Mouse (Mus musculus) megakaryocyte, adult 5-6 weeks (primary cell): Measurements from ENCODE around the gene Cdk4. TPM values are rescaled to one million over a fixed set of nuclear protein-coding genes. Genes with fewer than 3 reads are reported as not detected.
A peak's percentile ranks its signal among the peaks of the same experiment; 100 is the strongest.

Experiments
- ATAC-seq: 2 replicates; pipeline ENCODE4 v1.8.0; 2016; ENCODE audit warnings: mild to moderate bottlenecking, inconsistent platforms; ENCODE audit not compliant: poor library complexity, severe bottlenecking
- total RNA-seq, 2 experiments: library from RNA; stranded (forward) in 1 of 2; stranded (reverse) in 1 of 2; fragments of 153-499, 151-499 nt in 1 of 2; fragments of 221-1000, 200-1000 nt in 1 of 2; gene quantifications; 2 replicates each; pipeline versions ENCODE4 v1.2.3 to v1.2.4; 2015 to 2017

The Cdk4 gene
- 276 and 285 TPM in 2 replicates for total RNA-seq (2015)
- total RNA-seq (2017) = 174 and 258 TPM in 2 replicates

DNA sequence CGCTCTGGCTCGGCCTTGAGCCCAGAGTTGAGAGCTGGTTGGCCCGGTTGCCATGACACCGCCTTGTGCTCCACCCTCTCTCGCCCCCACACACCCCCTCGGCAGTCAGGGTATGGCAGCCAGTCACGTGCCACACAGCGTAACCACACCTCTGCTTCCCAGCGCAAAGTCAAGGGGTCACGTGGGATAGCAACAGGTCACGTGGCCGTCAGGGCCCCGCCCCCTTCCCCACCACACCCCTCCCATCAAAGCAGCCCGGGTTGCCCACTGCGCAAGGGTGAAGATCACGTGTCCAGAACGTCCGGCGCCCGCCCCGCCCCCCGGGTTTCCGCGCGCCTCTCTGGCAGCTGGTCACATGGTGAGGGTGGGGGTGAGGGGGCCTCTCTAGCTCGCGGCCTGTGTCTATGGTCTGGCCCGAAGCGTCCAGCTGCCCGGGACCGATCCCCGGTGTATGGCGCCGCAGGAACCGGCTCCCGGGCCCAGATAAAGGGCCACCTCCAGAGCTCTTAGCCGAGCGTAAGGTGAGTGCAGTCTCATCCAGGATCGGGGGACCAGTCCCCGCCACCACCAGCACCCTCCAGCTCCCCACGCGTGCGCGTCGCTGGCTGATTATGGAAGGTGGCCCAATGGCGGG is at the start of gene Cdk4:
Gene Cdk4 (plus strand): TSS at position 296 of the 634 bp plus-strand sequence.
- ATAC-seq = peak; percentile 76

DNA sequence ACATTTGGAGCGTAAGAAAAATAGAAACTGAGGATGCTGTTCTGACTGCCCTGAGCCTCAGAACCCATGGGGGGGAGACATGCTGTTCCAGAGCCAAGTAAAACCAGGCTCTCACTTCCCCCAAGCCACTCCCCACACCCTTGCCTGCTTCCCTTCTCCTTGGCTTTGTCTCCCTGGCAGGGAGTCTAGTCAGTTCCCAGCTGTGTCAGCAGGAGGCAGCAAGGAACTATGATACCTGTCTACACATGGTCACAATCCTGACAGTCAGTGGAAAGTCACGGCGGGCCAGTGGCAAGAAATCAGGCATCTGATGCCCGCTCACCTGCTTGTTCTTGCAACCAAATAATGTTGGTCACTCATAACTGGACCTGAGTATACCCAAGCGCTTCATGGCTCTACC is 46.8 kb upstream of the Cdk4 start:
- ATAC-seq = peak; percentile 63

DNA sequence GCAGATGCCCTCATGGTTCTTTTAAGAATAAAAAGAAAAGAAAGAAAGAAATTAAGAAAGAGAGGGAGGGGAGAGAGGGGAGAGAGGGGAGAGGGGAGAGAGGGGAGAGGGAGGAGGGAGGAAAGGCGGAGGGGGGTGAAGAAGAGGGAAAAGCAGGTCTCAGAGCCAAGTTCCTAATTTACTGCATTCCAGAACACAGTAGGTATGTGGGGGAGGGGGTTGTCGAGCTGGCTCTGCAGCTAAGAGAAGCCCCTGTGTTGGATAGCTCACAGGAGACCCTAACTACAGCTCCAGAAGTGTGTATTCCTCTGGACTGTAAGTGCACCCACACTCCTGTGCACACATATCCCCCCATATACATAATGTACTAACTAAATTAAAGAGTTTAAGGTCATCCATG is 46.3 kb upstream of the Cdk4 start:
- ATAC-seq = no peak

GRCm38 (mm10) chr10:127018422-127018821 is 44.9 kb upstream of the Cdk4 start:
- no peak for ATAC-seq

GRCm38 (mm10) chr10:127030336-127031296 is 32.7 kb upstream of the Cdk4 start, which contains the start of gene Tsfm:
Gene Tsfm (minus strand): TSS chr10:127030840.
- peak; percentile 100 for ATAC-seq

DNA sequence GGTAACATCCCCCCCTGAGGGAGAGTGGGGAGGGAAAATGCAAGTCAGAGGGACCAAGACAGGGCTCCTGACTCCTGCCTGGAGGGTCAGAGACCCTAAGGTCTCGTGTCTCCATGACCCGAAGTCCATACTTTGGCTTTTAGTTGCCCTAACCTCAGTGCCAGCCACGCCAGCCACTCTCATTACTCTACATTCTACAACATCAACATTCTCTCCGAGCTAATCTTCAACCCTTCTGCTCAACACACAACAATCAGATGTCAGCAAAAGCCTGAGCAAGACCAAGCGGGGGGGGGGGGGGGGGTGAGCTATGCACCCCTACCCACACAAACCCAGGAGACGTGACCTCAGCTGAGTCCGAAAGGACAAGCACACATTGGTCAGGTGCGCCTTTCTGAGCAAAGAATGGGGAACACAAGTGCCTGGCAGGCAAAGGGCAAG is 30.0 kb upstream of the Cdk4 start:
- no peak for ATAC-seq

GRCm38 (mm10) chr10:127036273-127036672 is 27.1 kb upstream of the Cdk4 start:
- no peak for ATAC-seq

GRCm38 (mm10) chr10:127037641-127038040 is 25.7 kb upstream of the Cdk4 start:
- ATAC-seq = no peak

- ATAC-seq = peak; percentile 21
These were observed 22.6 kb upstream of the Cdk4 start for GRCm38 (mm10) chr10:127040569-127041214.

GRCm38 (mm10) chr10:127041274-127041766 is 22.0 kb upstream of the Cdk4 start, which contains the start of the genes Mettl1 and Eef1akmt3:
Gene Mettl1 (plus strand): TSS chr10:127041414.
Gene Eef1akmt3 (minus strand): TSS chr10:127041513.
- peak; percentile 53 for ATAC-seq

DNA sequence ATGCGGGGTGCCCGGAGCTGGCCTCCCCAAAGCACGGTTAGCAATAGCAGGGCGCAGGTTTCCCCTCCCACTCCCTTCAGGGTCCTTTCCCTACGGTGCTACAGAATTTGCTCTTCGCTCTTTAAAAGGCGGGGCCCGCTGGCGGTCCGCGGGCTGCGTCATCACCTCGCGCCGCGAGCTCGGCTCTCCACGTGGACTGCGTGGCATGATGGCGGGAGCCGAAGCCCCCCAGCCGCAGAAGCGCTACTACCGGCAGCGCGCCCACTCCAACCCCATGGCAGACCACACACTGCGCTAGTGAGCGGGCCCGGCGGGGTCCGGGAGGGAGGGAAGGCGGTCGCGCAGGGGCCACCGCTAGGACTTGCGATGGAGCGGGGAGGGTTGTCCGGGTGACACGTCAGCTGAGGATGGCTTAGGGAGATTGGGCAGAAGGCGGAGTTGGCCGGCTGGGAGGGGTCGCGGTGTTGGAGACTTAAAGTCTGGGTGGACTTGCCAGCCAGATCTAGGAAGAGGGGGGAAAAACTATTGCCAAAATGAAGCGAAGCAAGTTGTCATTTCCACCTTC is 21.5 kb upstream of the Cdk4 start:
- ATAC-seq = peak; percentile 90

GRCm38 (mm10) chr10:127042468-127043115 is 20.7 kb upstream of the Cdk4 start:
- no peak for ATAC-seq

DNA sequence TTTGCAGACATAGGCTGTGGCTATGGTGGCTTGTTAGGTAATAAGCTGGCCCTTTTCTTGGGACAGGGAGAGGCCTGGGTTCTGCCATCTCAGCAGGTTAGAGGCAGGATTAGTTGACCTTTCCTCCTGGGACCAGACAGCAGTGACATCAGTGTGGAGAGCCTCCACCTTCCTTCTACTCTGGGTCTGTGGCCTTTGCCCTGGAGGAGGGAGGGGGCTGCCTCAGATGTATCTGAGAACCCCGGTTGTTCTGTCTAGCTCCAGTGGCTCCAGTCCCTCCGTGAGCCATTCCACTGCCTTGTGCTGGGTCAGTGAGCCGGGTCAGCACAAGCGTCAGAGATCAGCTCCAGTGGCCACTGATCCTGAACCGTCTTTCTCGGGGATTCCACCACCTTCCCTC is 20.1 kb upstream of the Cdk4 start:
- no peak for ATAC-seq

DNA sequence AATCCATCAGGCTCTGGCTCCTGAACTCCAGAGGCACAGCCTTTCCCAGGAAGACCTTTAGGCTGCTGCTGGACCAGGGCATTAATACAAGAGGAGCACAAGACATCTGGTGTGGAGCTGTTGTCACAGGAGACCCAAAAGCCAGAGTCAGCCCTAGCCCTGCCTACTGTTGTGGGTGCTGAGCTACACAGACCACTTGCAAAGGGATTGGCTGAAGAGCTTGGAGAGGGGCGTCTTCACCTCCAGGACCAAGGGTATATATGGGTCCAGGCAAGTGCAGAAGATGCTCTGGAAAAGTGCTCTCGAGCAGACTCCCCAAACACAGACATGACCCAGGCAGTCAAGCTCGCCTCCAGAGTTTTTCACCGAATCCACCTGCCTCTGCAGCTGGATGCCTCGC is 15.4 kb upstream of the Cdk4 start, which contains the start of gene Cyp27b1:
Gene Cyp27b1 (plus strand): TSS at position 297 of the 400 bp plus-strand sequence.
- no peak for ATAC-seq

DNA sequence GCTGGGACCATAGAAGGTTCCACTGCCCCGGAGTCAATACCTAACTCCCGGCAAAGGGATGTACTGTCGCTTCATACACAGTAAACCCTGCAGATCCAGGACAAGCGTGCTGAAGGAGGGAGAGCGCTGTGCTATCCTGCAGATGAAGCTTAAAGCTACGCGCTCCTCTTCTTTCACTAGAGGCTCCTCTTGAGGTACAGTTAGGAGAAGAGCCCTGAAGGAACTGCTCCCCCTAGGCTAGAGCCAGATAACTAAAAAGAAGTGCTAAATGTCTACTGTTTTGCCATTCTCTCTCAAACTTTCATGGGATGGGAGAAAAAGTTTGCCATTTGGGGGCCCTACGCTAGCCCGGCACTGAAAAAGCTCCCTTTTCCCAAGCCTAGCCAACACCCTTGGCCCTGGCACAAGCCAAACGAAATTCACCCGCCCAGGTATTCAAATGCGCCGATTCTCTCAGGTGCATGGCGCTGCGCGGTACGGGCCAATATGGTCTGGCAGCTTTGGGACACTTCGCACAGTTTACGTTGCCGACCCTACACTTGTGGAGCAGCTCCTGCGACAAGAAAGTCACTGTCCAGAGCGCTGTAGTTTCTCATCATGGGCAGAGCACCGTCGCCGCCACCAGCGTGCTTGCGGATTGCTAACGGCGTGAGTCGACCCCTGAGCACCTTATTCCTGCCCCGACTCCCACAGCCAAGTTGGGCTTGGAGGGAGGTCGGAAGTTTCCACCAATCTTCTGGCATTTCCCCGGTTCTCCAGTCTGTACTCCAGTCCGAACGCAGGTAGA is 14.5 kb upstream of the Cdk4 start:
- ATAC-seq = no peak

- peak; percentile 65 for ATAC-seq
These were observed 13.8 kb upstream of the Cdk4 start for GRCm38 (mm10) chr10:127049395-127050118.

DNA sequence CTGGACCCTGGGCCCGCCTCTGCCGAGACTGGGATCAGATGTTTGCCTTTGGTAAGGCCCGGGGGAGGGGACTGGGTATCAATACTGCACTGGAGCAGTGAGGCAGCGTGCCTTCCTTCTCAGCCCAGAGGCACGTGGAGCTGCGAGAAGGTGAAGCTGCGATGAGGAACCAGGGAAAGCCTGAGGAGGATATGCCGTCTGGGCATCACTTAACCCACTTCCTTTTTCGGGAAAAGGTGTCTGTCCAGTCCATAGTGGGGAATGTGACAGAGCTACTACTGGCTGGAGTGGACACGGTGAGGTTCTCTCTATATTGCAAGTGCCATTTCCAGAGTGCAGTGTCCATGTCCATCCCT is 13.2 kb upstream of the Cdk4 start:
- peak; percentile 73 for ATAC-seq

GRCm38 (mm10) chr10:127054646-127055045 is 8.7 kb upstream of the Cdk4 start:
- no peak for ATAC-seq

GRCm38 (mm10) chr10:127055406-127055805 is 7.9 kb upstream of the Cdk4 start:
- ATAC-seq = 0 out of 2 replicates have a peak, but pooled peaks have one; percentile 30
